Mouse (Mus musculus) thymus, postnatal 0 days (tissue): ENCODE measurements around the gene Lrfn5. TPM values are rescaled to one million over a fixed set of nuclear protein-coding genes. Genes with fewer than 3 reads are reported as not detected.

ENCODE experiments used
- DNase-seq: peaks from one replicate; pipeline ENCODE4 v3.0.0-alpha.2; 2015; ENCODE audit warnings: low spot score
- polyA plus RNA-seq: library from polyadenylated mRNA; unstranded; fragments of >200 nt; fragmentation: Nextera tagmentation; extraction: Ambion mirVana; gene quantifications from 2 replicates; pipeline ENCODE4 v1.2.1, GENCODE M21; 2015

Lrfn5 gene
- polyA plus RNA-seq: not detected in 2 replicates

DNA sequence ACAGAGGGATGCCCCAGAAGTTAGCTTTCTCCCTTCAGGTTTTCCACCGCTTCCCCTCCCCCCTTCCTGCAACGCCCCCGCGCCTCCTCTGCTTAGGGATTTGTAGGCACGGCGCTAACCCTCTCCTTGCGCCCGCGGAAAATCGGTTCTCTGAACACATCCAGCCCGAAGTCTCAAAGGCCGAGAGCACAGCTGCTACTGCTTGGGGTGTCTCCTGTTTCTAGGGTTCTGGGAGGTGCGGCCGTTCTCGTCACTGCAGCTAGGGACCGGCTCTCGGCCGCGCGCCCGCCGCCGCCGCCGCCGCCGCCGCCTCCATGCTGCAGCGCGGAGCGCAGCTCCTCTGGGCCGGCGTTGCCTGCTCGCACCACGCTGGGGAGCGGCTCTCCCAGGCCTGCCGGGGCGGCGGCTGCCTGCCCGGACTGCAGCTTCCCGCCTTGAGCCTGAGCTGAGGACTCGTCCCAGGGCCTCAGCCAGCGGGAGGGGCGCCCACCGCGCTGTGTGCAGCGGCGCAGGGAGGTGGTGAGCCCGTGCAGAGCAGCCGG lies at the start of gene Lrfn5:
Gene Lrfn5 (plus strand): TSS at position 322 of the 542 bp plus-strand sequence.
- DNase-seq: no peak

DNA sequence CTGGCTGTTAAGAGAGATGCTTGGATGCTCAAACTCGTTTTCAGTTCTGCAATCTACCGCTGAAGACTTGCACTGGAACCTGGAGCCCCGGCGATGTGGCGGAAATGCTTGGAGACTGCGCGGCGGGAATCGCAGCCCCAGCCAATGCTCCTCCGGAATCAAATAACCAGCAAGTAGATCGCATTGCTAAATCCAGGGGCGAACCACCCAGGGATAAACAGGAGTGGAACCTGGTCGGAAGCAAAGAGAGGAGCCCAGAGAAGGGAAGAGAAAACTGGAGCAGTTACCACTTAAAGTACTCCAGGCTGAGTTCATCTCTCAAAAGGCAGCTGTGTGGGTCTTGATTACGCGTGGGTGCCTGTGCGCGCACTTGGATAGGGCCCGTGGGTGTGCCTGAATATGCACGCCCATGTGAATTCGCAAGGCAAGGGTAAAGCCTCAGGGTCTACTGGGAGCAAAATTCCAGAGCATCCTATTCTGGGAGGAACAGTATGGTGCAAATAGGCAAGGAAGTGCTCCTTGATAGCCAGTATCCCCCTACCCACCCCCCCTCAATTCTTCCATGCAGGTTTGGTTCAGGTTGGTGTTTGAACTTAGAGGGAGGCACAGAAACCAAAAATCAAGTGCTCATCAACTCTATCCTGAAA lies 1.3 kb upstream of the Lrfn5 start:
- DNase-seq: no peak

DNA sequence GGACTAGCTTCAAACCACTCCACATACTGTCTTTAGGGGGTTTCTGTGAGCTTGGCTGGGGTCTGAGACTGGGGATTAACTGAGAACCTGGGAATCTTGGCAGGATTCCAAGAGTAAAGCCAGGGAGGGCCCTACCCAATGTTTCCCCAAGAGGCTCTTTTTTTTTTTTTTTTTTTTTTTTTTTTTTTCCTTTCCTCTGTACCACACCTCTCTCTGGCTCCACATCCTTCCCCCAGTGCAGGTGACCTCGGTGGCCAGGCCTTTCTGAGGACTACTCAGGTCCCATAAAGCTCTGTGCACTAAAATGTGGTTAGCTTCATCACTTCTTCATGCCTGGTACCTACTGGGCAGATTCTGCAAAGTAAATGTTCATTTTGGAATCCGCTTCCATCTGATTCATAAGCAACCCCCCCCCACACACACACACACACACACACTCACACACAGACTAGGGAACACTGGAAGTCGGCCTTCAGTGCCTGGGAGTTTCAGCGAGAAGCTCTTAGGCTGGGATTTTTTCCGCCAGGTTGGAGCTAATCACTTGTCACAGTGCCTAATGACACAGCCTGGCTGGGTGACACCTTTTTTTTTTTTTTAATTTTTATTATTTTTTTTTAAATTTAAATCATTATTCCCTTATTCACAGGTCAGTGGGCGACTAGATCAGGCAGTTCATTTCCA lies 662 bp upstream of the Lrfn5 start:
- DNase-seq: no peak

DNA sequence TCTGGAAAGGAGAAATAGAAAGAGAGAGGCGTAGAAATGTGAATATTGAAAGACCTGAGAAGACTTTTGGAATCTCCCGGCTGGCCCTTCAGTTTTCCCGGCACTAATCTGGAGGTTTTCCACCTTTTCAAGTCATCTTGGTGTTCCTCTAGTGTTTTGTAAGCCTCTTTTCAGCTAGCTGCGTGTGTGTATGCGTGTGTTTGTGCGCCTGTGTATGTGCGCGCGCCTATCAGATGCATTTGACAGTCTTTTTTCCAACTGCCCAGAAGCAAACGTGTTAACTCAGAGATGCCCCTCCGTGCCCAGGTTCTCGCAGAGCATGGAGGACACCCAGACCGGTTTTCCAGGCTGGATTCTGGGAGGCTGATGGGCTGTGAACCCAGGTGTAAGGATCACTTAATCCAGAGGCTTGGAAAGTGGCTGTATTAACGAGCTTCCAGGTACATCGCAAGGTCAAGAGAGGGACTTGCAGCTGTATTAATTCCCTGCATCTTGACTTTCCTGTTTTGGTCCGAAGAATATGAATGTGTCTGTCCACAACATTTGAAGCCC lies 757 bp downstream of the Lrfn5 start:
- DNase-seq: no peak

DNA sequence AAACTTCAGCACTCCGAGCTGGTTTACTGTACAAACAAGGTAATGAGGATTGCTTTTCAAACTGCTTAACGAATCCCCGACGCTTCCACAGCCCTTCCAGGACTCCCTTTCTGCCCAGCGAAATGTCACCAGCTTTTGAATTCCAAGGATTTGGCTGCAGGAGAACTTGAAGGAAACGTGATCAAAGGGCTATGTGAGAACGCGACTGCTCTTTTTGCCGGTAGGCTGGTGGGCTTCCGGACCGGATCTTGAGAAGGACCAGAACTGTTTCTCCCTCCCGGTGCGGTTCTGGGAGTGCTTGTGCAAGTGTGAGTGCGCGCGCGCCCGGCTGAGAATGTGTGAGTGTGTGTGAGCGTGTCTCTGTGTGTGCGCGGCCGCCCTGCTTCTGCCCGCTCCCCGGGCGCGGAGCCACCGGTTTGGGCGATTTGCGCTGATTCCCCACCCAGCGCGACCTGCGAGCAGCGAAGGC lies 1.3 kb downstream of the Lrfn5 start:
- DNase-seq: no peak

DNA sequence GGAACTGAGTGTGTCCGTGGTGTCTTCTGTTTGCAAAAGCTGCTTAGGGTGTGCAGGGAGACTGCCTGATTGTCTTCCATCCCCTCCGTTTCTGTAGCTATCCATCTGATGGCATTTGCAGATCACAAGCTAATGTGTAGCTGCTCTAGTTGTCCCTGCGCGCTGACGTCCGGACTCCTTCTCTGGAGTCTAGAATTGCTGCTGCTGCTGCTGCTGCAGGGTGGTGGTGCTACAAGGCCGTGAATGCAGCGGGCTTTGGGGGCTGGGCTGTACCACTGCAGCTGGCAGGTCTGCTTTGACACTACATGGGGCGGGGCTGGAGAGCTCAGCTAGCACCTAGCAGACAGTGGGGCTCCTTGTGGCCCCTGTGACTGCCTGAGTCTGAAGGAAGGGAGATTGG lies 3.2 kb downstream of the Lrfn5 start:
- DNase-seq: no peak

DNA sequence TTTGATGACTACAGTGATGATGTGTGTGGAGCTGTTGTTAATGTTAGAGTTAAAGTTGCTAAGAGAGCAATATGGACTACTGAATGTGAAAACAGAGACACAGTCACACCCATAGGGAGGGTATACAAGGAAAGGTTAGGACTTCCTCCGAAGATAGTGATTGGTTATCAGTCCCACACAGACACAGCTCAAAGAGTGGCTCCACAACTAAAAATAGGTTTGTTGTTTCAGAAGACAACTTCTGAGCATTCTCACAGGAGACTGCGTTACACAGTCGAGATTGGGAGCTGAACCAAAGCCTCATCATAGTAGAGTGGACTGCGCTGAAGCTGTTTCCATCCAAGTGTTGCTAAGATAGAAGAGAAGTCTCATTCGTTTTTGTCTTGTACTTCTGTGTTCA lies 57.0 kb downstream of the Lrfn5 start:
- DNase-seq: no peak

DNA sequence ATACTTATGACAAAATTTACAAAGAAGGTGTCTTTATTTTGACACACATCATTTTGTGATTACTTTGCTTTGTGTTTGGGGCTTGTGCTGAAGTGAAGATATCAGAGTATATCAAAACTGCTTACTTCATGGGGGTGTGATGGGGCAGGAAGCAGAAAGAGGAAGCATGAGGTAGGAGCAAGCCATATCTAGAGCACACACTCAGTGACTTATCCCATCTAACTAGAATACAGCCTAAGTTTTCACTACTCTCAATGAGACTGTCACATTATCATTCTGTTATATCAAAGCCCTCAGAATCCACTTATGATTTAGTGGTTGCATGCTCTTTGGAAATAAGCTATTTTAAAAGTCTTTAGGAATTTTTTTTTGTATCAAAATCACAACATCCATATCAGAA lies 77.4 kb downstream of the Lrfn5 start:
- no peak for DNase-seq

DNA sequence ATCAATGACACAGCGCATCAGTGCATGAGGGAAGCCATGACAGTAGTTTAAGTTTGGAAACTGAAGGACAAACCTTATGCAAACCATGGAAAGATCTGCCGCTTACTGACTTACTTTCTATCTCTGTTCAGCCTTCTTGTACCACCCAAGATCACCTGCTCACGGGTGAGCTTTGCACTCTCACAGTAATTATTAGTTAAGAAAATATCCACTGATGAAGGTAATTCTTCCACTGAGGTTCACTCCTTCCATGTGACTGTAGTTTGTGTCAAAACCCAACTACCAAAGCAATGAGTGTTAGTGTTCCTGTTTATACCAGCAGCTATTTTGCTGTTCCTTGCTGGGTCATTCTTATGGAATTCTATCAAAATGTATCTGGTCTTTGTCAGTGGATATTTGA lies 84.9 kb downstream of the Lrfn5 start:
- DNase-seq: no peak

DNA sequence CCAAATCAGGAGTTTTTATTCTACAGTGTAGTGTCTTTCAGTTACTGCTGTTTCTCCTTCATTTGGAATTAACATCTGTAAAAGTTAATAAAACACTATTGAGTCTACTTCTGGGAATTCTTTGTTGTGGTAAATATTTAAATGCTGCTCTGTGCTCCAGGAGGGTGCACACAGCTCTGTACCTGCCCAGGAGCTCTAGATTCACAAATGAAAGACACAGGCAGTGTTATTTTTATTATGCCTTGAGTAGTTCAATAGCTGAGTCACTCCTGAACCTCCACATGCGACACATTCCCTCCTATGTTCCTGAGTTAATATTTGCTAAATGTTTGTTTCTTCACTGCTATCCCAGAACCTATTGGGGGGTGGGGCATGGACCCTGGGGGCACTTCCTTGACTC lies 87.1 kb downstream of the Lrfn5 start:
- DNase-seq: no peak

DNA sequence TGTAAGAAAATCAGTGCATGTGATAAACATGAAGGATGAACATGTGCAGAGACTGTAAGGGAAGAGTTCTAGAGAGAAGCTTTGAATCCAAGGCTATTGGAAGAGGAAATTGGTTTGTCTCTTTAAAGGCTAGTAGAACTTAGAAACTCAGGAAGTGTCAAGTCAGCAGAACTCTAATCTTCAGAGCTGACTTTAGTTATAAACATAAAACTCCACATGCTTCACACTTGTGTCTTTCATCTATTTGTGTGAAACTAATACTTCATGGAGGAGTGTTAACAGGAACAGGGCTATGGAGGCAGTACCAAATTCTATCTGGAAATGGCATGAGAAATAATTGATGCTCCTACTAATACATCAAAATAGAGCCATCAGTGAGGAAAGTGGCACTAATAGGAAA lies 101.6 kb downstream of the Lrfn5 start:
- DNase-seq: no peak

DNA sequence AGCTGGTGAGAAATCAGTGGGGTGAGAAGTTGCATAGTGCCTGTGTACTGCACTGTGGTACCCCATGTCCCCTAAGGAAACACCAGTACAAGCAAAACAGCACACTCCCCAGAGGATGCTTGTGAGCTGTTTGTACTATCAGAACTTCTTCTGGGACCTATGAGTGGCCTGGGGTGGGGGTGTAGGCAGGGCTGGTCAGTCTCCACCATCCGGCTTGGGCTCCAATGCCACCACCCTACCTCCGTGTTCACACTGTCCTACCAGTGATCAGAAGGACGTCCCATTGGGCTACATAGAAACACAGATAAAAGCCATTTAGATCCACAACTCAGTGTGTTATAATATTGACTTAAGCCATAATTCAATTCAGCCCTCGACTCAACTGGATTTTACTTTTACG lies 131.4 kb downstream of the Lrfn5 start:
- no peak for DNase-seq

DNA sequence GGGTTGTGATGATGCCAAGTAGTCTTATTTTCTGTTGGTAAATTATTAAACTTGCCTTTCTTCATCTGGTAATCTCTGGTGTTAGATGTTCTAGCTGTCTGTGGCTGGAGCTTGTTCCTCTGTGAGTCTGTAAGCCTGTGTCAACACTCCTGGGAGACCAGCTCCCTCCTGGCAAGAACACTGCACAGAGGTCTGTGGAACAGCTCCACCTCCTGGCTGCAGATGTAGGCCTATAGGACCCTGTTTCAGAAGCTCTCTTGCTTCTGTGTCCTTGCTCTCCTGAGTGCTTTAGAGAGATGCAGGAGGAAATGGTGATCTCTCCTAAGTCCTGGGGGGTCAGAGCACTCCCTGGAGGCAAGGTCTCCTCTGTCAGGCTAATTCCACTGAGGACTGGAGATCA lies 200.2 kb downstream of the Lrfn5 start:
- DNase-seq: no peak

DNA sequence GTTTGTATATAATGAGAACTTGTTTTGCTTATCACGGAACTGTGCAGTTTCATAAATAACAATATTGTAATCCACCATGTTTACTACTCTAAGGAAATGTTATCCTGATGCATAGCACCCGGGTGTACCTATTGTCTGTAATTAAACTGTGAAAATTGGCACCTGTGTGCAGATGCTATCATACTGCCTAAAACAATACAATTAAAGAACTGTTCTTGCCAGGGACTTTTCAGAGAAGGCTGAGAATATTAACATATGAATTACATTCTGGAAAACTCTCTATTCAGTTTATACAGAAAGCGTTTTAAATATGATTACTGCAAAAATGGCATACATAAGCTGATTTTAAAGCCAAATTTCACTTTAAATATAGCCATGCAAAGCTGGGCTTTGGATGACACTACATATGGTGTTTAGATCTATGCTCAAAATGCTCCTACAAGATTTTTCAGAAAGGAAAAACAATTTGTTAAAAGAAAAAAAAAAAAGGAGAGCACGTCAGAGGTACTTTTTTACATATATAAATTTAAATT lies 284.2 kb downstream of the Lrfn5 start:
- no peak for DNase-seq

DNA sequence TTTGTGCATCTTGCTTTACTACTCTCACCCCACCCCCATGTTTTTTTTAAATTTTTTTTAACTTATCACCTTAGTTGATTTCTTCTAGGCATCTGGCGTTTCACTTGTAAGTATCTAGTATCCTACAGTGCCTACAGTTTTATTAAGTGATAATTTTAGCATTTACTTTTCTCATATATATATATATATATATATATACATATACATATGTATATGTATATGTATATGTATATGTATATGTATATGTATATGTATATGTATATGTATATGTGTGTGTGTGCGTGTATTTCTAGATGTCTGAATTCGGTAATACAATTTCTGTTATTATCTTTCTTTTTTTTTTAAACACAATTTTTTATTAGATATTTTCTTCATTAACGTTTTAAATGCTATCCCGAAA lies 300.7 kb downstream of the Lrfn5 start:
- no peak for DNase-seq

DNA sequence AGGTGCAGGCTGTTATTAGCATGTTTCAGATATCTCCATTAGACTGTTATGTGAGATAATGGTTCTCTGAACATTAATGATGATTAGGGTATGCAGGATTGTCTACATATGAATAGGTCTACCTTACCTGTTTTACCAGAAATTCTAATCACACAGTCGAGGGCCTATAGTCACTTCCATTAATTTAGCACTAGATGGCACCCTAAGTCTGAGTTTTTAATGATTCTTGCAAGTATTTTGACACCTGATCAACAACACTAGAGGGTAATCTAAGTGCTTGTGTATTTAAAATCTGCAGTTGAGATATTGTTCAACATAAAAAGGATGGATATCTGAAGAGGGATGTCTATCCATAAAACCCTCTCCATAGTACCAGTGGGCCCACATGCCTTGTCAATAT lies 303.4 kb downstream of the Lrfn5 start:
- DNase-seq: no peak

DNA sequence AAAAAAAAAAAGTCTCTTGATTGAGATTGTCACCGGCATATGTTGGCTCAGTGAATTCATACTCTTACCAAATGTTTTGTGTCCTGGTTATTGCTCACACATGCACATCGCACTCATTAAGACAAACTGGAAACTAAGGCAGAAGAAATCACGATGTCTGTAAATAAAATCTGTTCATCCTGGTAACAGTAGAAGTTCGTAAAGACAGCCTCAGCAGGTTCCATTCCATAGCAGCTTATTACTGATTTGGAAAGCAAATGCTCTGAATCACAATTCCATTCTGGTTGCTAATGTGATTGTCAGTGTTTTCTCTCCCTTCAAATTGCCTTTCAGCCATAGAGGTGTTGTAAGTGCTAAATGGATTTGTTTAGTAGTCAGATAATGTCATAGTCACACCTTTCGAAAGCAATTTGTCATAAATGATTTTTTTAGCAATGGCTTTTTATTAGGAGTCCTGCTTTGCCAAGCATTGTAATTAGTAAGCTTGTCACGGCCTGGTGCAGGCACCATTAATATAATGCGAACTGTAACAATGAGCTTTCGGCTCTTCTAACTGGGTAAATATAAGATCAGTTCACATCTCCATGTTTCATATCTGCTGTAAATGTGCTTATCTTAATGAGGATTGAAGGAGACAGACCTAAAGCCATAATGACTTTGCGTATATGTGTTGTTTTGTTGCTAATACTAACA lies 319.8 kb downstream of the Lrfn5 start:
- no peak for DNase-seq

DNA sequence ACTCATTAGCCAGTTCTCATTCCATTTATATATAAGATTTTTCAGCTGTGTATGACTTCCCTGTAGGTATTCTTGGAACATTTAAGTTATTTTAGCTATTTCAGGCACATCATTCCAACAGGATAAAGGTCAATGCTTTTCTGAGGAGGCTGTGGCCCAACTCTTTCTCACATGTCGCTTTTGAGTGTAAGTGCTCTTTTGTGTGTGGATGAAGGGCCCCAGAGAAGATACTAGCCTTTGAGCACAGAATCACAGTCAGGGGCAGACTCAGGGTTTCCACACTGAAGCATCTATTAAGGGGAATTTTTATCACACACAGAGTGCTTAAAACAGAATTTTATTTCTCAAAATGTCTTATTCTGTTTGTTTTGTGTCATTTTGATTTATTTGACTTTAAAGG lies 331.2 kb downstream of the Lrfn5 start:
- DNase-seq: no peak
